In genomic region chr11:41716616-41717015, GRCm38 (mm10) we compare ENCODE assay signal across 29 mouse cellular contexts.
DNase-seq lines count a peak whose midpoint lies in the region; ATAC-seq and TF ChIP-seq lines count a peak whose summit lies in the region.
"Had no signal": no experiment of that assay in that cellular context is flagged by ENCODE, and none has a peak within 500 bp of the region (broad histone marks: within the 10 kb centered on the region; RNA-seq: fewer than 3 reads in every experiment).

No protein-coding gene starts in this region.

- H3K27me3 ChIP-seq in lung, embryonic 14.5 days (ENCODE audit: insufficient read depth, low read length), result no peaks in the 10 kb centered on the region
- H3K27me3 ChIP-seq: embryonic facial prominence, embryonic 15.5 days; forebrain, embryonic 12.5 days; limb, embryonic 13.5 days; megakaryocyte, embryonic 14.5 days; midbrain, embryonic 15.5 days; stomach, embryonic 15.5 days had no signal

- no peaks in the 10 kb centered on the region for H3K9me3 ChIP-seq in lung, embryonic 14.5 days (ENCODE audit: low read depth, low read length)
- H3K9me3 ChIP-seq: embryonic facial prominence, embryonic 10.5 days; embryonic facial prominence, embryonic 15.5 days; forebrain, embryonic 12.5 days; hindbrain, embryonic 10.5 days; limb, embryonic 13.5 days; megakaryocyte, embryonic 14.5 days; midbrain, embryonic 15.5 days; stomach, embryonic 15.5 days had no signal

- peak; percentile 8 for DNase-seq in embryo, embryonic 10.5 days (ENCODE audit: low spot score)
- no peak for DNase-seq in embryo, embryonic 9.5 days (ENCODE audit: extremely low spot score)
- peak; percentile 4 for DNase-seq in lung, embryonic 14.5 days
- DNase-seq in lung, postnatal 25 days (ENCODE audit: low spot score), result no peak
- DNase-seq in adrenal gland, postnatal 10 days, result peak; percentile 11
- DNase-seq in mesoderm, embryonic 11.5 days (ENCODE audit: low read depth, low spot score), result peak; percentile 28
- DNase-seq: cerebellum, adult 11 months; cerebellum, adult 9-10 months; cerebellum, postnatal 36 days; forebrain, postnatal 0 days; heart, postnatal 14 days; kidney, postnatal 25 days; lung, postnatal 4 days; right cerebral cortex, postnatal 25 days; thymus, adult 18-20 months; thymus, postnatal 36 days had no signal

- H3K4me3 ChIP-seq in lung, embryonic 14.5 days (ENCODE audit: low read depth, low read length), result no peak overlapping the region
- H3K4me3 ChIP-seq: embryonic facial prominence, embryonic 10.5 days; embryonic facial prominence, embryonic 15.5 days; forebrain, embryonic 12.5 days; hindbrain, embryonic 10.5 days; limb, embryonic 13.5 days; megakaryocyte, embryonic 14.5 days; midbrain, embryonic 15.5 days; myocyte; stomach, embryonic 15.5 days had no signal

- H3K36me3 ChIP-seq in lung, embryonic 14.5 days (ENCODE audit: insufficient read depth), result no peaks in the 10 kb centered on the region
- H3K36me3 ChIP-seq: embryonic facial prominence, embryonic 10.5 days; embryonic facial prominence, embryonic 15.5 days; forebrain, embryonic 12.5 days; hindbrain, embryonic 10.5 days; limb, embryonic 13.5 days; midbrain, embryonic 15.5 days; stomach, embryonic 15.5 days had no signal

- no peak overlapping the region for H3K9ac ChIP-seq in lung, embryonic 14.5 days
- H3K9ac ChIP-seq: embryonic facial prominence, embryonic 15.5 days; forebrain, embryonic 12.5 days; forebrain, postnatal 0 days; limb, embryonic 13.5 days; midbrain, embryonic 15.5 days; stomach, embryonic 15.5 days had no signal

- no peaks in the 10 kb centered on the region for H3K4me1 ChIP-seq in lung, embryonic 14.5 days (ENCODE audit: insufficient read depth)
- H3K4me1 ChIP-seq: embryonic facial prominence, embryonic 10.5 days; embryonic facial prominence, embryonic 15.5 days; forebrain, embryonic 12.5 days; hindbrain, embryonic 10.5 days; limb, embryonic 13.5 days; megakaryocyte, embryonic 14.5 days; midbrain, embryonic 15.5 days; stomach, embryonic 15.5 days had no signal

- no peak for TF ChIP-seq CTCF in lung, embryonic 14.5 days (IDR thresholded peaks at IDR 0.05; ENCODE audit: low read depth)

- no peak overlapping the region for H3K4me2 ChIP-seq in lung, embryonic 14.5 days
- H3K4me2 ChIP-seq: embryonic facial prominence, embryonic 15.5 days; forebrain, embryonic 12.5 days; limb, embryonic 13.5 days; liver, embryonic 11.5 days; midbrain, embryonic 15.5 days; stomach, embryonic 15.5 days had no signal

- no peak overlapping the region for H3K27ac ChIP-seq in lung, embryonic 14.5 days (ENCODE audit: low read depth)
- H3K27ac ChIP-seq: embryonic facial prominence, embryonic 10.5 days; embryonic facial prominence, embryonic 15.5 days; forebrain, embryonic 12.5 days; hindbrain, embryonic 10.5 days; limb, embryonic 13.5 days; midbrain, embryonic 15.5 days; stomach, embryonic 15.5 days had no signal

- 60% methylated on average over 1 of the region's 1 CpGs for WGBS in lung, embryonic 14.5 days

- ATAC-seq in lung, embryonic 14.5 days (ENCODE audit: insufficient read depth), result no peak
- no peak for ATAC-seq in monocyte, adult 5-6 weeks (replicated peaks; ENCODE audit: insufficient number of reproducible peaks, low FRiP score, low TSS enrichment, poor library complexity, severe bottlenecking)
- ATAC-seq: CD4-positive, CD25-positive, alpha-beta regulatory T cell, adult 4 months; forebrain, postnatal 0 days; intestine, postnatal 0 days; midbrain, embryonic 15.5 days had no signal

Comparison
In these comparisons a context has a peak if more than half of its experiments do, and no peak if none do; other contexts are left out.
1. DNase-seq: peak in embryo, embryonic 10.5 days (single experiment), lung, embryonic 14.5 days (single experiment), adrenal gland, postnatal 10 days (single experiment) and mesoderm, embryonic 11.5 days (single experiment); none in embryo, embryonic 9.5 days (single experiment) and lung, postnatal 25 days (single experiment).